Mouse (Mus musculus): ENCODE measurements at regions not wholly inside any gene's neighbourhood (a gene's known extent, or its start where the extent isn't known, plus 50 kb on each side); places are given as distances from the start of the nearest gene placed in this dataset.

- H3K36me3 ChIP-seq: no peaks in the 10 kb centered on the region
- no peak overlapping the region for H3K9ac ChIP-seq
- no peaks in the 10 kb centered on the region for H3K9me3 ChIP-seq
- no peak overlapping the region for H3K27ac ChIP-seq
- no peak for ATAC-seq (ENCODE audit: low FRiP score, low read depth)
- H3K4me2 ChIP-seq (replicated peaks): no peak overlapping the region
- H3K27me3 ChIP-seq: no peaks in the 10 kb centered on the region
- no peaks in the 10 kb centered on the region for H3K4me1 ChIP-seq
- WGBS: 88% methylated on average over 3 of the region's 3 CpGs
- H3K4me3 ChIP-seq: no peak overlapping the region
Observed at GRCm38 (mm10) chr11:26826194-26826593, 232.4 kb upstream of the Vrk2 start.

GRCm38 (mm10) chr11:26824080-26824727 lies 230.4 kb upstream of the Vrk2 start:
- no peak overlapping the region for H3K27ac ChIP-seq
- no peak overlapping the region for H3K4me2 ChIP-seq (replicated peaks)
- no peak overlapping the region for H3K9ac ChIP-seq
- no peaks in the 10 kb centered on the region for H3K27me3 ChIP-seq
- ATAC-seq (ENCODE audit: low FRiP score, low read depth): peak; percentile 59; the same call in 1 of the 2 replicates
- no peaks in the 10 kb centered on the region for H3K9me3 ChIP-seq
- H3K4me3 ChIP-seq: no peak overlapping the region
- no peaks in the 10 kb centered on the region for H3K36me3 ChIP-seq
- H3K4me1 ChIP-seq: no peaks in the 10 kb centered on the region
- 70% methylated on average over 8 of the region's 8 CpGs for WGBS

GRCm38 (mm10) chr11:26821091-26821490 lies 227.3 kb upstream of the Vrk2 start:
- Histone ChIP-seq H3K27me3 (no peaks in the 10 kb centered on the region), H3K4me3 (no peak overlapping the region), H3K4me2 (replicated peaks) (no peak overlapping the region), H3K9ac (no peak overlapping the region), H3K9me3 (no peaks in the 10 kb centered on the region), H3K27ac (no peak overlapping the region), H3K36me3 (no peaks in the 10 kb centered on the region), H3K4me1 (no peaks in the 10 kb centered on the region)
- ATAC-seq (ENCODE audit: low FRiP score, low read depth): no peak
- WGBS: 64% methylated on average over 1 of the region's 1 CpGs

GRCm38 (mm10) chr11:26817316-26817715 lies 223.5 kb upstream of the Vrk2 start:
- Histone ChIP-seq H3K27me3 (no peaks in the 10 kb centered on the region), H3K36me3 (no peaks in the 10 kb centered on the region), H3K4me3 (no peak overlapping the region), H3K4me1 (no peaks in the 10 kb centered on the region), H3K27ac (no peak overlapping the region), H3K4me2 (replicated peaks) (no peak overlapping the region), H3K9me3 (no peaks in the 10 kb centered on the region), H3K9ac (no peak overlapping the region)
- ATAC-seq (ENCODE audit: low FRiP score, low read depth): no peak

GRCm38 (mm10) chr11:26815104-26815503 lies 221.3 kb upstream of the Vrk2 start:
- Histone ChIP-seq H3K4me1 (no peaks in the 10 kb centered on the region), H3K9me3 (no peaks in the 10 kb centered on the region), H3K4me2 (replicated peaks) (no peak overlapping the region), H3K4me3 (no peak overlapping the region), H3K27ac (no peak overlapping the region), H3K36me3 (no peaks in the 10 kb centered on the region), H3K9ac (no peak overlapping the region), H3K27me3 (no peaks in the 10 kb centered on the region)
- WGBS: 72% methylated on average over 8 of the region's 8 CpGs
- ATAC-seq (ENCODE audit: low FRiP score, low read depth): no peak

- Histone ChIP-seq H3K4me3 (no peak overlapping the region), H3K27me3 (no peaks in the 10 kb centered on the region), H3K9me3 (no peaks in the 10 kb centered on the region), H3K4me1 (no peaks in the 10 kb centered on the region), H3K9ac (no peak overlapping the region), H3K27ac (no peak overlapping the region), H3K36me3 (no peaks in the 10 kb centered on the region), H3K4me2 (replicated peaks) (no peak overlapping the region)
- no peak for ATAC-seq (ENCODE audit: low FRiP score, low read depth)
- WGBS: 91% methylated on average over 3 of the region's 3 CpGs
Observed at GRCm38 (mm10) chr11:26814601-26815000, 220.8 kb upstream of the Vrk2 start.

GRCm38 (mm10) chr11:26802249-26802941 lies 208.6 kb upstream of the Vrk2 start:
- 70% methylated on average over 2 of the region's 2 CpGs for WGBS
- Histone ChIP-seq H3K27ac (no peak overlapping the region), H3K36me3 (no peaks in the 10 kb centered on the region), H3K9ac (no peak overlapping the region), H3K9me3 (no peaks in the 10 kb centered on the region), H3K27me3 (no peaks in the 10 kb centered on the region), H3K4me2 (replicated peaks) (no peak overlapping the region), H3K4me1 (no peaks in the 10 kb centered on the region), H3K4me3 (no peak overlapping the region)
- no peak for ATAC-seq (ENCODE audit: low FRiP score, low read depth)

GRCm38 (mm10) chr11:26800296-26800695 lies 206.5 kb upstream of the Vrk2 start:
- Histone ChIP-seq H3K36me3 (no peaks in the 10 kb centered on the region), H3K27me3 (no peaks in the 10 kb centered on the region), H3K4me2 (replicated peaks) (no peak overlapping the region), H3K4me3 (no peak overlapping the region), H3K4me1 (no peaks in the 10 kb centered on the region), H3K27ac (no peak overlapping the region), H3K9me3 (no peaks in the 10 kb centered on the region), H3K9ac (no peak overlapping the region)
- ATAC-seq (ENCODE audit: low FRiP score, low read depth): no peak
- 74% methylated on average over 2 of the region's 2 CpGs for WGBS

- Histone ChIP-seq H3K27me3 (no peaks in the 10 kb centered on the region), H3K4me1 (no peaks in the 10 kb centered on the region), H3K36me3 (no peaks in the 10 kb centered on the region), H3K9ac (no peak overlapping the region), H3K27ac (no peak overlapping the region), H3K4me2 (replicated peaks) (no peak overlapping the region), H3K4me3 (no peak overlapping the region), H3K9me3 (no peaks in the 10 kb centered on the region)
- WGBS: 79% methylated on average over 3 of the region's 3 CpGs
- ATAC-seq (ENCODE audit: low FRiP score, low read depth): no peak
Observed at GRCm38 (mm10) chr11:26794629-26794966, 200.8 kb upstream of the Vrk2 start.

- Histone ChIP-seq H3K4me3 (no peak overlapping the region), H3K4me1 (no peaks in the 10 kb centered on the region), H3K4me2 (replicated peaks) (no peak overlapping the region), H3K9ac (no peak overlapping the region), H3K36me3 (no peaks in the 10 kb centered on the region), H3K9me3 (no peaks in the 10 kb centered on the region), H3K27ac (no peak overlapping the region), H3K27me3 (no peaks in the 10 kb centered on the region)
- ATAC-seq (ENCODE audit: low FRiP score, low read depth): no peak
- 81% methylated on average over 3 of the region's 3 CpGs for WGBS
Observed at GRCm38 (mm10) chr11:26793928-26794628, 200.3 kb upstream of the Vrk2 start.

GRCm38 (mm10) chr11:26789281-26789680 lies 195.5 kb upstream of the Vrk2 start:
- H3K9ac ChIP-seq: no peak overlapping the region
- no peaks in the 10 kb centered on the region for H3K36me3 ChIP-seq
- no peak for ATAC-seq (ENCODE audit: low FRiP score, low read depth)

GRCm38 (mm10) chr11:26785164-26785563 lies 191.4 kb upstream of the Vrk2 start:
- no peak overlapping the region for H3K4me2 ChIP-seq (replicated peaks)
- ATAC-seq (ENCODE audit: low FRiP score, low read depth): peak; percentile 86
- H3K27ac ChIP-seq: no peak overlapping the region
- no peaks in the 10 kb centered on the region for H3K36me3 ChIP-seq
- H3K9me3 ChIP-seq: no peaks in the 10 kb centered on the region
- no peaks in the 10 kb centered on the region for H3K27me3 ChIP-seq
- WGBS: 29% methylated on average over 1 of the region's 1 CpGs
- H3K4me1 ChIP-seq: peaks cover 8% of the 10 kb centered on the region
- H3K9ac ChIP-seq: no peak overlapping the region
- no peak overlapping the region for H3K4me3 ChIP-seq

More at GRCm38 (mm10) chr11:26789281-26789680, 195.5 kb upstream of the Vrk2 start:
- Histone ChIP-seq H3K27ac (no peak overlapping the region), H3K4me3 (no peak overlapping the region), H3K27me3 (no peaks in the 10 kb centered on the region), H3K4me2 (replicated peaks) (no peak overlapping the region), H3K4me1 (no peaks in the 10 kb centered on the region), H3K9me3 (no peaks in the 10 kb centered on the region)
- WGBS: 33% methylated on average over 2 of the region's 2 CpGs

Measured in limb, embryonic 13.5 days (tissue).